Mouse (Mus musculus) hindbrain, postnatal 0 days (tissue): ENCODE measurements at regions not wholly inside any gene's neighbourhood (a gene's known extent, or its start where the extent isn't known, plus 50 kb on each side); places are given as distances from the start of the nearest gene placed in this dataset.

Source experiments
- ATAC-seq: fragments of 200-750 bp; cut with Nextera tagmentation; 2 replicates; pipeline ENCODE4 v1.8.0; 2017; ENCODE audit warnings: mild to moderate bottlenecking, moderate TSS enrichment, moderate library complexity
- DNase-seq: peaks from one replicate; pipeline ENCODE4 v3.0.0-alpha.2; 2015; ENCODE audit warnings: low spot score
- H3K27ac ChIP-seq: fragments of 300-500 bp; sonication (generic); 2 replicates; pipeline ENCODE4 v1.5.1; 2014; ENCODE audit warnings: mild to moderate bottlenecking
- H3K27me3 ChIP-seq: fragments of 300-500 bp; sonication (generic); 2 replicates; pipeline ENCODE4 v1.6.1; 2014; ENCODE audit warnings: low read length, mixed read lengths; ENCODE audit not compliant: insufficient read depth
- H3K36me3 ChIP-seq: fragments of 300-500 bp; sonication (generic); 2 replicates; pipeline ENCODE4 v1.6.1; 2014; ENCODE audit warnings: low read length, mixed read lengths; ENCODE audit not compliant: insufficient read depth
- H3K4me1 ChIP-seq: fragments of 300-500 bp; sonication (generic); 2 replicates; pipeline ENCODE4 v1.6.1; 2014; ENCODE audit warnings: antibody characterized with exemption, low read length, mixed read lengths; ENCODE audit not compliant: insufficient read depth
- H3K4me2 ChIP-seq: fragments of 300-500 bp; sonication (generic); 2 replicates; pipeline ENCODE4 v1.6.1; 2014; ENCODE audit warnings: low read depth, mild to moderate bottlenecking, low read length, moderate library complexity, mixed read lengths
- H3K4me3 ChIP-seq: fragments of 300-500 bp; sonication (generic); 2 replicates; pipeline ENCODE4 v1.5.1; 2014; ENCODE audit warnings: low read length
- H3K9ac ChIP-seq: fragments of 300-500 bp; sonication (generic); replicated peaks from 2 replicates; pipeline ENCODE4 v1.6.1; 2014; ENCODE audit warnings: mild to moderate bottlenecking, low read length, moderate library complexity, mixed read lengths
- H3K9me3 ChIP-seq: fragments of 300-500 bp; sonication (generic); 2 replicates; pipeline ENCODE4 v1.6.1; 2016; ENCODE audit warnings: low read length, mixed read lengths
- CTCF ChIP-seq: IDR thresholded peaks from 2 replicates; pipeline ENCODE4 v1.5.1; 2016; ENCODE audit warnings: antibody characterized with exemption, control low read depth, low read depth
- WGBS: fragments of 180-500 bp; shearing (Covaris S2); extraction: QIAGEN DNeasy Blood & Tissue Kit; methylation state at CpG from one replicate; pipeline ENCODE4 v1.1.7; 2014; 5-methylcytosine and 5-hydroxymethylcytosine counted together

- DNase-seq, result no peak
- Histone ChIP-seq H3K27me3 (no peaks in the 10 kb centered on the region), H3K4me1 (no peaks in the 10 kb centered on the region), H3K9me3 (no peaks in the 10 kb centered on the region), H3K27ac (no peak overlapping the region), H3K4me2 (no peak overlapping the region), H3K36me3 (no peaks in the 10 kb centered on the region), H3K9ac (no peak overlapping the region), H3K4me3 (no peak overlapping the region)
- TF ChIP-seq CTCF, result no peak
- ATAC-seq, result no peak
- WGBS, result 80% methylated on average over 4 of the region's 4 CpGs
Measured at GRCm38 (mm10) chr14:72241872-72242271, 249.8 kb downstream of the Gm9195 start.

GRCm38 (mm10) chr14:72240272-72240671 lies 251.4 kb downstream of the Gm9195 start:
- H3K27ac ChIP-seq, result no peak overlapping the region

GRCm38 (mm10) chr14:72238344-72238743 lies 253.3 kb downstream of the Gm9195 start:
- Histone ChIP-seq H3K36me3 (no peaks in the 10 kb centered on the region), H3K27ac (no peak overlapping the region), H3K4me2 (no peak overlapping the region), H3K27me3 (no peaks in the 10 kb centered on the region), H3K9me3 (no peaks in the 10 kb centered on the region), H3K4me1 (no peaks in the 10 kb centered on the region), H3K9ac (no peak overlapping the region), H3K4me3 (no peak overlapping the region)
- DNase-seq, result no peak
- no peak for TF ChIP-seq CTCF
- no peak for ATAC-seq
- 91% methylated on average over 4 of the region's 4 CpGs for WGBS

More at GRCm38 (mm10) chr14:72240272-72240671, 251.4 kb downstream of the Gm9195 start:
- no peak for TF ChIP-seq CTCF
- 30% methylated on average over 4 of the region's 4 CpGs for WGBS
- Histone ChIP-seq H3K9ac (no peak overlapping the region), H3K4me2 (no peak overlapping the region), H3K4me1 (no peaks in the 10 kb centered on the region), H3K27me3 (no peaks in the 10 kb centered on the region), H3K9me3 (no peaks in the 10 kb centered on the region), H3K4me3 (no peak overlapping the region), H3K36me3 (no peaks in the 10 kb centered on the region)
- no peak for ATAC-seq
- peak; percentile 10 for DNase-seq

- Histone ChIP-seq H3K27me3 (no peaks in the 10 kb centered on the region), H3K9me3 (no peaks in the 10 kb centered on the region), H3K9ac (no peak overlapping the region), H3K36me3 (no peaks in the 10 kb centered on the region), H3K4me2 (no peak overlapping the region), H3K27ac (no peak overlapping the region), H3K4me3 (no peak overlapping the region), H3K4me1 (no peaks in the 10 kb centered on the region)
- no peak for TF ChIP-seq CTCF
- DNase-seq (no peak), ATAC-seq (no peak)
- WGBS, result 79% methylated on average over 6 of the region's 6 CpGs
Measured at GRCm38 (mm10) chr14:72234234-72235075, 257.2 kb downstream of the Gm9195 start.

GRCm38 (mm10) chr14:72227853-72228252 lies 263.8 kb downstream of the Gm9195 start:
- H3K27me3 ChIP-seq, result no peaks in the 10 kb centered on the region
- WGBS, result 63% methylated on average over 5 of the region's 5 CpGs
- ATAC-seq, result no peak

GRCm38 (mm10) chr14:72227441-72227840 lies 264.2 kb downstream of the Gm9195 start:
- H3K4me1 ChIP-seq, result no peaks in the 10 kb centered on the region
- DNase-seq (no peak), ATAC-seq (no peak)
- no peaks in the 10 kb centered on the region for H3K27me3 ChIP-seq
- no peak overlapping the region for H3K4me2 ChIP-seq
- no peaks in the 10 kb centered on the region for H3K36me3 ChIP-seq
- H3K9me3 ChIP-seq, result no peaks in the 10 kb centered on the region
- H3K9ac ChIP-seq, result no peak overlapping the region
- H3K4me3 ChIP-seq, result no peak overlapping the region
- no peak overlapping the region for H3K27ac ChIP-seq
- WGBS, result 62% methylated on average over 1 of the region's 1 CpGs
- no peak for TF ChIP-seq CTCF

More at GRCm38 (mm10) chr14:72227853-72228252, 263.8 kb downstream of the Gm9195 start:
- no peaks in the 10 kb centered on the region for H3K36me3 ChIP-seq
- H3K27ac ChIP-seq, result no peak overlapping the region
- no peak overlapping the region for H3K4me3 ChIP-seq
- peak; percentile 60 for DNase-seq
- no peak overlapping the region for H3K9ac ChIP-seq
- no peaks in the 10 kb centered on the region for H3K4me1 ChIP-seq
- no peak for TF ChIP-seq CTCF
- no peaks in the 10 kb centered on the region for H3K9me3 ChIP-seq
- H3K4me2 ChIP-seq, result no peak overlapping the region

- WGBS, result 83% methylated on average over 1 of the region's 1 CpGs
- TF ChIP-seq CTCF, result no peak
Measured at GRCm38 (mm10) chr14:72226946-72227345, 264.7 kb downstream of the Gm9195 start.

More at GRCm38 (mm10) chr14:72226946-72227345, 264.7 kb downstream of the Gm9195 start:
- Histone ChIP-seq H3K4me2 (no peak overlapping the region), H3K4me1 (no peaks in the 10 kb centered on the region), H3K9me3 (no peaks in the 10 kb centered on the region), H3K27ac (no peak overlapping the region), H3K9ac (no peak overlapping the region), H3K27me3 (no peaks in the 10 kb centered on the region), H3K4me3 (no peak overlapping the region), H3K36me3 (no peaks in the 10 kb centered on the region)
- DNase-seq, result peak; percentile 7
- ATAC-seq, result peak; percentile 55; the same call in 1 of the 2 replicates
